In the genomic region with DNA sequence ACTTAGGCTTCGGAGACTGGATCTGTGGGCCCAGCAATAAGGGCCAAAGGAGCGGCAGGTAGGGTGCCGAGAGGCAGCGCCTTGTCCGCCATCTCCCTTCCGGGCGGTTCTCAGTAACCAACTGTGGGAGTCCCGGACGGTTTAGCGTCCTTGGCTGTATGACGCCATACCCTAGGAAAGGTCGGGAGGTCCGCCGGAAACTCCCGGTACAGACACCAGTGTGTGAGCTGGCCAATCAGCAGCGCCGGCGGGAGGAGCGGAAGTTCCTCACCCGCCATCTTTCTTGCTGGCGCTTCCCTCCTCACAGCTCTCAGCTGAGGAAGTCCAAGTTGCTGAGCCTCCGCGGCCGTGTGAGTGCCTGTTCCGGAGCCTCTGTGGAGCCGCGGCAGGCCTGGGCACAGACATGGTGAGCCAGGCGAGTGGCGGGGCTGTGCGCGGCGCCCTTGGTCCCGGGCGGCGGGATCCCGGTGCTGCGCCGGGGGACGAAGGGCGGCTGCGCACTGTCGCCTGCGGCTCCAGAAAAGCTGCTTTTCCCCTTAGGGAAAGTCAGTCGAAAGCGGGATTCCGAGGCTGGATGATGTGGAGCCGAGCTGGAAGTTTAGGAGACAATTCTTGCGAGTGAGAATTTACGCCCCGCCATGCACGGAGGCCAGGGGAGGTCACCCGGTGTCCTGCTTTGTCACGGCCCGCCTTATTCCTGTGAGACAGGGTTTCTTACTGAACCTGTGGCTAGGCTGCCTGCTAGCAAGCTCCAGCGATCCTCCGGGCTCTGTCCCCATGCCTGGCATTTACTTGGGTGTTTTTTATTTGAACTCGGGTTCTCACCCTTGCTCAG, we compare ENCODE assay signal across 8 mouse cellular contexts. TPM values are rescaled to one million over a fixed set of nuclear protein-coding genes. Genes with fewer than 3 reads are reported as not detected.
A peak's percentile ranks its signal among the peaks of the same experiment; 100 is the strongest.
DNase-seq lines count a peak whose midpoint lies in the region; ATAC-seq and TF ChIP-seq lines count a peak whose summit lies in the region.

No protein-coding gene starts in this region.

- H3K4me2 ChIP-seq in embryonic facial prominence, embryonic 14.5 days (ENCODE audit: low read depth, low read length) = peak overlapping the region; percentile 74
- H3K4me2 ChIP-seq in limb, embryonic 13.5 days (replicated peaks) = peak overlapping the region; percentile 77
- H3K4me2 ChIP-seq in midbrain, embryonic 16.5 days (ENCODE audit: low read length) = peak overlapping the region; percentile 64

- intact Hi-C loops in heart, adult 2 months (cut with DNase I) = loop anchor here (1.0 to 5.0 kb wide), 4 partner anchors 14 to 800 kb away; a partner anchor contains a TSS

- ATAC-seq in embryonic facial prominence, embryonic 14.5 days (ENCODE audit: low read depth) = peak; percentile 100
- ATAC-seq in limb, embryonic 13.5 days (ENCODE audit: low FRiP score, low read depth) = peak; percentile 99
- ATAC-seq in midbrain, embryonic 16.5 days = peak; percentile 99

- peaks cover 7% of the 10 kb centered on the region; the same call in 1 of the 2 replicates for H3K36me3 ChIP-seq in embryonic facial prominence, embryonic 14.5 days (ENCODE audit: control insufficient read depth, insufficient read depth, low read length)
- peaks cover 9% of the 10 kb centered on the region for H3K36me3 ChIP-seq in heart, adult 2 months (ENCODE audit: control insufficient read depth, insufficient read depth, low read length)
- peaks cover 24% of the 10 kb centered on the region for H3K36me3 ChIP-seq in limb, embryonic 13.5 days
- peaks cover 6% of the 10 kb centered on the region; the same call in 1 of the 2 replicates for H3K36me3 ChIP-seq in midbrain, embryonic 16.5 days (ENCODE audit: control insufficient read depth, insufficient read depth, low read length)

- TF ChIP-seq CTCF in heart, adult 2 months (IDR thresholded peaks at IDR 0.05) = no peak

- peaks cover 3% of the 10 kb centered on the region for H3K79me2 ChIP-seq in heart, adult 2 months (replicated peaks; ENCODE audit: control insufficient read depth, insufficient read depth, low read length)

- peak overlapping the region; percentile 98 for H3K27ac ChIP-seq in embryonic facial prominence, embryonic 14.5 days (replicated peaks; ENCODE audit: low read depth, low read length)
- H3K27ac ChIP-seq in heart, adult 2 months = peak overlapping the region; percentile 97
- peak overlapping the region; percentile 98 for H3K27ac ChIP-seq in limb, embryonic 13.5 days
- H3K27ac ChIP-seq in midbrain, embryonic 16.5 days (ENCODE audit: low read length) = peak overlapping the region; percentile 94

- peak; percentile 97 for DNase-seq in 3T3-L1 (ENCODE audit: low read depth, low spot score)
- peak; percentile 78 to 89 for DNase-seq in adrenal gland, postnatal 4 days (ENCODE audit: low spot score in 2 of 2)
- peak; percentile 98 for DNase-seq in embryonic facial prominence, embryonic 14.5 days (ENCODE audit: low spot score)
- DNase-seq in heart, adult 2 months = peak; percentile 94 to 97
- DNase-seq in kidney, adult 8-10 months = peak; percentile 96 to 97
- peak; percentile 89 to 93 for DNase-seq in spleen, postnatal 10 days (ENCODE audit: low spot score in 2 of 2)

- peak; percentile 77 for TF ChIP-seq POLR2A in heart, adult 2 months (IDR thresholded peaks at IDR 0.05; ENCODE audit: insufficient read depth, low read depth, low read length)

- peak; percentile 43; the same call in 1 of the 2 replicates for TF ChIP-seq EP300 in heart, adult 2 months (IDR thresholded peaks at IDR 0.05; ENCODE audit: insufficient read depth, low read depth, low read length)

- peak overlapping the region; percentile 72 for H3K4me3 ChIP-seq in embryonic facial prominence, embryonic 14.5 days (ENCODE audit: low read depth, low read length)
- peak overlapping the region; percentile 84 for H3K4me3 ChIP-seq in heart, adult 2 months
- H3K4me3 ChIP-seq in limb, embryonic 13.5 days = peak overlapping the region; percentile 80
- H3K4me3 ChIP-seq in midbrain, embryonic 16.5 days (ENCODE audit: low read depth, low read length) = peak overlapping the region; percentile 63

- H3K9ac ChIP-seq in embryonic facial prominence, embryonic 14.5 days (ENCODE audit: low read depth, low read length) = peak overlapping the region; percentile 95
- H3K9ac ChIP-seq in heart, adult 2 months (ENCODE audit: low read depth, low read length) = peak overlapping the region; percentile 85
- peak overlapping the region; percentile 94 for H3K9ac ChIP-seq in limb, embryonic 13.5 days
- peak overlapping the region; percentile 85 for H3K9ac ChIP-seq in midbrain, embryonic 16.5 days (ENCODE audit: low read depth, low read length)

- under 1% methylated on average over 42 of the region's 57 CpGs for WGBS in embryonic facial prominence, embryonic 14.5 days
- under 1% methylated on average over 57 of the region's 57 CpGs for WGBS in heart, adult 2 months
- WGBS in limb, embryonic 13.5 days = under 1% methylated on average over 57 of the region's 57 CpGs
- WGBS in midbrain, embryonic 16.5 days = under 1% methylated on average over 54 of the region's 57 CpGs

- no peaks in the 10 kb centered on the region for H3K27me3 ChIP-seq in embryonic facial prominence, embryonic 14.5 days (replicated peaks; ENCODE audit: control insufficient read depth, insufficient read depth, low read length)
- H3K27me3 ChIP-seq in heart, adult 2 months (ENCODE audit: control insufficient read depth, insufficient read depth, low read length) = no peaks in the 10 kb centered on the region
- no peaks in the 10 kb centered on the region for H3K27me3 ChIP-seq in limb, embryonic 13.5 days
- H3K27me3 ChIP-seq in midbrain, embryonic 16.5 days (ENCODE audit: control insufficient read depth, insufficient read depth, low read depth, low read length) = no peaks in the 10 kb centered on the region

- peaks cover 2% of the 10 kb centered on the region; the same call in 1 of the 2 replicates for H3K4me1 ChIP-seq in embryonic facial prominence, embryonic 14.5 days (ENCODE audit: control insufficient read depth, insufficient read depth, low read length)
- peaks cover 2% of the 10 kb centered on the region for H3K4me1 ChIP-seq in heart, adult 2 months (ENCODE audit: control insufficient read depth, insufficient read depth, low read length)
- H3K4me1 ChIP-seq in limb, embryonic 13.5 days = peaks cover 9% of the 10 kb centered on the region
- H3K4me1 ChIP-seq in midbrain, embryonic 16.5 days (ENCODE audit: control insufficient read depth, insufficient read depth, low read length) = peaks cover 9% of the 10 kb centered on the region

- no peaks in the 10 kb centered on the region for H3K9me3 ChIP-seq in embryonic facial prominence, embryonic 14.5 days (ENCODE audit: control insufficient read depth, low read length)
- no peaks in the 10 kb centered on the region for H3K9me3 ChIP-seq in limb, embryonic 13.5 days
- no peaks in the 10 kb centered on the region for H3K9me3 ChIP-seq in midbrain, embryonic 16.5 days (replicated peaks; ENCODE audit: control insufficient read depth, low read length, poor library complexity, severe bottlenecking)

RNA-seq across cellular contexts. Expression of a gene that starts 14.3 kb away (rescaled TPM):
- total RNA-seq in adrenal gland, postnatal 4 days (2021) = 10 to 100 TPM; 32.4 to 37.2 TPM
- 18.7 and 20.6 TPM in 2 replicates for polyA plus RNA-seq in embryonic facial prominence, embryonic 14.5 days (2014; fragmentation: Nextera tagmentation; extraction: Ambion mirVana)
- total RNA-seq in heart, adult 2 months (2021) = 10 to 100 TPM; 19.8 to 24.4 TPM
- polyA plus RNA-seq in heart, adult 2 months (2012; rRNA removed) = 4.7 and 10.9 TPM in 2 replicates
- polyA plus RNA-seq in limb, embryonic 13.5 days (2015; fragmentation: Nextera tagmentation; extraction: Ambion mirVana) = 26.8 and 29.5 TPM in 2 replicates
- polyA plus RNA-seq in midbrain, embryonic 16.5 days (2015; fragmentation: Nextera tagmentation; extraction: Ambion mirVana) = 32.7 and 33.6 TPM in 2 replicates

RNA-seq across cellular contexts. Expression of a gene that starts 14.4 kb away (rescaled TPM):
- 1 to 10 TPM; 7.7 to 9.6 TPM for total RNA-seq in adrenal gland, postnatal 4 days (2021)
- polyA plus RNA-seq in embryonic facial prominence, embryonic 14.5 days (2014; fragmentation: Nextera tagmentation; extraction: Ambion mirVana) = 3.9 and 5.1 TPM in 2 replicates
- 1 to 10 TPM; 3.1 to 3.5 TPM for total RNA-seq in heart, adult 2 months (2021)
- polyA plus RNA-seq in heart, adult 2 months (2012; rRNA removed) = 0.55 and 1.5 TPM in 2 replicates
- 9.1 and 9.8 TPM in 2 replicates for polyA plus RNA-seq in limb, embryonic 13.5 days (2015; fragmentation: Nextera tagmentation; extraction: Ambion mirVana)
- polyA plus RNA-seq in midbrain, embryonic 16.5 days (2015; fragmentation: Nextera tagmentation; extraction: Ambion mirVana) = 18.4 and 21.2 TPM in 2 replicates

RNA-seq across cellular contexts. Expression of a gene that starts 28.1 kb away (rescaled TPM):
- total RNA-seq in adrenal gland, postnatal 4 days (2021) = 10 to 100 TPM; 32.9 to 33.4 TPM
- polyA plus RNA-seq in embryonic facial prominence, embryonic 14.5 days (2014; fragmentation: Nextera tagmentation; extraction: Ambion mirVana) = 16.2 and 16.7 TPM in 2 replicates
- 1 to 10 TPM; 5.5 to 8.0 TPM for total RNA-seq in heart, adult 2 months (2021)
- polyA plus RNA-seq in heart, adult 2 months (2012; rRNA removed) = 4.4 and 6.1 TPM in 2 replicates
- 16.3 and 16.4 TPM in 2 replicates for polyA plus RNA-seq in limb, embryonic 13.5 days (2015; fragmentation: Nextera tagmentation; extraction: Ambion mirVana)
- 15.2 and 17.6 TPM in 2 replicates for polyA plus RNA-seq in midbrain, embryonic 16.5 days (2015; fragmentation: Nextera tagmentation; extraction: Ambion mirVana)

RNA-seq across cellular contexts. Expression of a gene that starts 41.0 kb away (rescaled TPM):
- total RNA-seq in adrenal gland, postnatal 4 days (2021) = 10 to 100 TPM; 11.6 to 14.6 TPM
- 7.1 and 7.9 TPM in 2 replicates for polyA plus RNA-seq in embryonic facial prominence, embryonic 14.5 days (2014; fragmentation: Nextera tagmentation; extraction: Ambion mirVana)
- total RNA-seq in heart, adult 2 months (2021) = 1 to 10 TPM; 4.4 to 6.2 TPM
- 0.59 and 1.0 TPM in 2 replicates for polyA plus RNA-seq in heart, adult 2 months (2012; rRNA removed)
- 7.1 and 7.9 TPM in 2 replicates for polyA plus RNA-seq in limb, embryonic 13.5 days (2015; fragmentation: Nextera tagmentation; extraction: Ambion mirVana)
- polyA plus RNA-seq in midbrain, embryonic 16.5 days (2015; fragmentation: Nextera tagmentation; extraction: Ambion mirVana) = 9.6 and 9.9 TPM in 2 replicates

Comparison
In these comparisons a context has a peak if more than half of its experiments do, and no peak if none do; other contexts are left out.
1. Peak in every context shown above with its lines: DNase-seq, ATAC-seq, H3K4me3 ChIP-seq and H3K27ac ChIP-seq.